Mouse (Mus musculus): Measurements from ENCODE around the gene Ddx23. TPM values are rescaled to one million over a fixed set of nuclear protein-coding genes. Genes with fewer than 3 reads are reported as not detected.

Ddx23 gene
- total RNA-seq, 4 experiments from 2014 or later = 77.3 to 95.7 (median 87.1) TPM

DNA sequence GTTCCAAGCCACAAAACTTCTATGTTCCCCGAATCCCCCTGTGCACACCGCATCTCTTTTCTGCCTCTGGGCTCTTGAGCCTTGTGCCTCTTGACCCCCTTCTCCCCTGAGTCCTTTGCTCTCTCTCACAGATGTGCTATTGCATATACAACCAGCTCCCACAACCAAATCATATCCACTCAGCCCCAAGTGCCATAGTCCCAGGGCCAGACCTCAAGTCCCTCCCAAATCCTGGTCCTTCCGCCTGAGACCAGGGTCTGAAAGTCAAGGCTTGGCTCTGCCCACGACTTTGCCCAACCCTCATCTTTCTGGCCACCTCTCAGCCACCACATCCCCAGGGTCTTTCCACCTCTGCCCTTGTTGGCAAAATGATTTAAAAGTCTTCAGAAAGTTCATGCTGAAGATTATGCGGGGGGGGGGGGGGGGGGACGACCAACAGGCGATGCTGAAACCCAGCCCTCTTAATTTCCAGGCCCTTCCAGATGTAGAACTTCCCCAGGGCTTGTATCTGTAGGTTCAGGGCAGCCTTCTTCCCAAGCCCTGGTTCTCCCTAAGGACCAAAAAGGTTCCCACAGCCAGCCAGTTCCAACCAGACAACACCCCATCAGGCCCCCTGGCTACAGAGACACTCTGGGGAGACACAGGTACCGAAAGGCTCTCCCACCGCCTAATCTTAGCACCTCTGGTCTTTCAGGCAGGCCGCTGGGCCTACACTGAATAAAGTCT, 54.5 kb downstream of the Ddx23 start:
- no peak for DNase-seq (ENCODE audit: low spot score in 2 of 2)

GRCm38 (mm10) chr15:98607557-98607956, 55.1 kb downstream of the Ddx23 start:
- no peak for DNase-seq (ENCODE audit: low spot score in 2 of 2)

- DNase-seq (ENCODE audit: low spot score in 2 of 2) = no peak
Observed at GRCm38 (mm10) chr15:98606739-98607138, 56.0 kb downstream of the Ddx23 start.

- no peak for DNase-seq (ENCODE audit: low spot score in 2 of 2)
Observed at GRCm38 (mm10) chr15:98606051-98606536, 56.6 kb downstream of the Ddx23 start.

- no peak for DNase-seq (ENCODE audit: low spot score in 2 of 2)
Observed at GRCm38 (mm10) chr15:98604041-98604575, 58.6 kb downstream of the Ddx23 start.

GRCm38 (mm10) chr15:98602921-98603458, 59.7 kb downstream of the Ddx23 start:
- DNase-seq (ENCODE audit: low spot score in 2 of 2) = no peak

GRCm38 (mm10) chr15:98602191-98602881, 60.4 kb downstream of the Ddx23 start:
- no peak for DNase-seq (ENCODE audit: low spot score in 2 of 2)

DNA sequence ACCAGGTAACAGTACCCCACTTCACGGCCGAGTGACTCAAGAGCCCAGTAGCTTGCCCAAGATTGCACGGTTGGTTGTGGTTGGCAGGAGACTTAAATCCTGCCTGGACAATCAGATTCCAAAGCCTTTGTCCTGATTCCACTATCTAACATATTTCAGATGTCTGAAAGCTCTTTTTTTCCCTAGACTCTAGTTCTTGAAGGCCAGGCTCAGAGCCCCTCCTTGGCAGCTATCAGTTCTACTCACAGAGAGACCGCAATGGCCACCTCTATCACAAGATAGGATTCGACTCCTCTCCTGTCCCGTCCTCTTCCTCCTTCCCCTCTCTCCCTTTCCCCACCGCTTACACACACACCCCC, 60.9 kb downstream of the Ddx23 start:
- DNase-seq (ENCODE audit: low spot score in 2 of 2) = no peak

DNA sequence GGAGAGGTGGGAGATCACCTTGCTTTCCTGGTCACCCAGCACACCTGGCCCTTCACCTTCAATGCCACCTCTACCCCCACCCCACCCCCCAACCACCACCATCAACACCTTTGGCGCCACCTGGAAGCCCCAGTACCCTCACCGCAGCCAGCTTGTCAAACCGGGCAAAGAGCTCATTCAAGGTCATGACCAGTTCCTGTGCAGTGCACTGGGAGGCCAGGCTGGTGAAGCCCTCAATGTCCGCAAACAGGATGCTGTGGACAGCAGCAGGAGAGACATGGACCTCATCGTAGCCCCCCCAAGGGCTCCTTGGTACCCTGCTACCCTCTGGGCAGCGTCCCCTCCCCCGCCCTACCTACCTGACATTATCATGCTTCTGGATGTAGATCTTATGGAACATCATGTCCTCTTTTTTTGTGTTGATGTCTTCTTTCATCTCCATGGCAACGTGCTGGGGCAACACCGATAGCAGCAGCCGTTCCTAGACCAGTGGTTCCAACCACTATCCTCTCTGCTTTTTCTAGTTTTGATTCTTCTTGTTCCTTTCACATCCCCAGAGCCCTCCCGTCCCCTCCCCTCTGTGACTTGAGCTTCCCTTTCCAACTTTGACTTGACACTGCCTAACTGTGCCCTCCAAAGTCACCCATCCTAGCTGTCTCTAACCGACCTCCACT, 62.5 kb downstream of the Ddx23 start:
- no peak for DNase-seq (ENCODE audit: low spot score in 2 of 2)

DNA sequence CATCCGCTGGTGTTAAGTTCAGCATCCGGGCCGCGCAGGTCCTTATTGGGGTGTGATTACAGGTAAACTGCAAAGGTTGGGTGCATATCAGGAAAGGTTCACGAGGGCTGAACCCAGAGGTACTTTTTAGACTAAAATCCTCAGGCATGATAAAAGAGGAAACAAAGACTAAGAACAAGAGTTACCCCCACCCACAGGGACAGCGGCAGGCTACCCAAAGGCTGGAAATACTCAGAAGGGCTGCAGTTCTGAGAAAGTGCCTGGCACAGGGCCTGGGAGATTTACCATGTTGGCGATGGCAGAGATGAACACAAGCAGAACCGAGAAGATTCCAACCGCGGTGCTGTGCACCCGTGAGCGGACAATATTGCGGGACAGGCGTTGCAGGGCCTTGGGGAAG, 66.1 kb downstream of the Ddx23 start:
- no peak for DNase-seq (ENCODE audit: low spot score in 2 of 2)

Other genes starting within 250 kb of the Ddx23 start
- not detected for gene Olfr282, start 231.7 kb downstream of the Ddx23 start, total RNA-seq (2022)
- not detected for gene Olfr281, start 210.3 kb downstream of the Ddx23 start, total RNA-seq (2022)
- gene OR5BS1P, start 193.0 kb downstream of the Ddx23 start, total RNA-seq (2022) = not detected
- gene Lalba, start 180.2 kb downstream of the Ddx23 start, total RNA-seq (2022) = not detected
- not detected for gene Olfr279, start 170.5 kb downstream of the Ddx23 start, total RNA-seq (2022)
- gene Kansl2, start 128.6 kb downstream of the Ddx23 start, total RNA-seq (2022) = 10 to 100 TPM; 54.0 to 61.0 (median 56.8) TPM
- 10 to 100 TPM; 35.1 to 44.7 (median 40.9) TPM for gene Ccnt1, start 92.0 kb downstream of the Ddx23 start, total RNA-seq (2022)
- not detected for gene 4930415O20Rik, start 91.9 kb downstream of the Ddx23 start, total RNA-seq (2022)
- 10 to 100 TPM; 39.7 to 46.1 (median 41.2) TPM for gene Adcy6, start 52.8 kb downstream of the Ddx23 start, total RNA-seq (2022)
- 100 to 1,000 TPM; 212 to 229 (median 221) TPM for gene Cacnb3, start 32.1 kb downstream of the Ddx23 start, total RNA-seq (2022)
- 10 to 100 TPM; 15.6 to 22.9 (median 20.5) TPM for gene Rnd1, start 14.6 kb upstream of the Ddx23 start, total RNA-seq (2022)
- gene Ccdc65, start 45.3 kb upstream of the Ddx23 start, total RNA-seq (2022) = 10 to 100 TPM in 3 of 4 experiments, 1 to 10 TPM in 1; 8.6 to 12.7 (median 11.6) TPM
- 1 to 10 TPM; 1.1 to 2.3 (median 2.0) TPM for gene Fkbp11, start 65.3 kb upstream of the Ddx23 start, total RNA-seq (2022)
- gene Arf3, start 100.3 kb upstream of the Ddx23 start, total RNA-seq (2022) = 100 to 1,000 TPM; 721 to 844 (median 792) TPM
- 1 to 10 TPM in 2 of 4 experiments, under 1 TPM in 2; 0.41 to 1.8 (median 1.1) TPM for gene Wnt10b, start 115.3 kb upstream of the Ddx23 start, total RNA-seq (2022)
- gene Wnt1, start 127.0 kb upstream of the Ddx23 start, total RNA-seq (2022) = under 1 TPM in 1 of 4 experiments, not detected in 3; 0.26 TPM
- gene Ddn, start 146.6 kb upstream of the Ddx23 start, total RNA-seq (2022) = 100 to 1,000 TPM; 692 to 784 (median 734) TPM
- gene Prkag1, start 168.6 kb upstream of the Ddx23 start, total RNA-seq (2022) = 10 to 100 TPM; 47.4 to 60.9 (median 53.2) TPM
- gene Kmt2d, start 208.3 kb upstream of the Ddx23 start, total RNA-seq (2022) = 10 to 100 TPM; 65.4 to 88.7 (median 76.5) TPM
- 10 to 100 TPM in 2 of 4 experiments, 1 to 10 TPM in 2; 8.4 to 10.9 (median 10.2) TPM for gene Rhebl1, start 231.6 kb upstream of the Ddx23 start, total RNA-seq (2022)
- under 1 TPM in 3 of 4 experiments, not detected in 1; 0.12 to 0.39 (median 0.13) TPM for gene Dhh, start 235.6 kb upstream of the Ddx23 start, total RNA-seq (2022)

Data from left cerebral cortex, adult 8-10 months (tissue).